Mouse (Mus musculus) right cerebral cortex, adult 2 months (tissue): Measurements from ENCODE around the gene Map3k7cl.

Experiments
- DNase-seq, 2 experiments: peaks; one replicate each; pipeline ENCODE4 v3.0.0; 2021 to 2022; ENCODE audit warnings: low spot score in 2 of 2

Map3k7cl gene

DNA sequence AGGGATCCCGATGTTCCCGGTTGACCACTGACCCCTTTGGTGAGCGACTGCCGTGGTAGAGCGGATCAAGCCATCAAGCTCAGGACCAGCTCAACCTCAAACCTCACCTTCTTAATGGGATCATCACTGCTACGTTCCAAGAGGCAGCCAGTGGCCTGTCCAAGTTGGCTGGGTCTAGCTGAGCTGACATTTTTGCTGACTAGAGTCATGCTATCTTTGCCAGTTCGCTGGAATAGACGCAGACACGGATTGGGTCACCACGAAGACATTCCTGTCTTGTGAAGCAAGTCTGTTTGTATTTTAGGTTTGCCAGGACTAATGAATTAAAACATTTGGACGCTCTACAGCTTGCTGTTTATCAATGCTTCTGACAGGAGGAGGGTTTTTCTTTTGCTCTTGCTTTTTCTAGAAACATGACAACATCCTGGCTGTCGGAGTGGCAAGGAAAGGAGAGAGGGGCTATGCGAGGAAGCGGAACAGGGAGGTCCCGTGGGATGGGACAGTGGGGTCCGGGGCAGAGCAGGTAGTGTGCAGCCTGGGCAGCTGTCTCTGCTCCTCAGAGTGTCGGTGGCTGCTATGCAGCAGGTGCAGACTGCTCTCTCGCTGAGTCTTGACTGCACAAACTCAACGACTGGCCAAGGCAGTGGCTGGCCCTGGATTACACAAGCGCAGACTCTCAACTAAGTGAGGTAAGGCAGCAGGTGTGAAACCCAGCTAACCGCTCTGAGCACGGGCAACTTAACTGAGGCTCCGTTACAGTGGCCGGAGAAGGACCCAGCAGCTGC lies at the start of gene Map3k7cl:
TSS of gene Map3k7cl (plus strand) at position 424 of the 785 bp plus-strand sequence.
- no peak for DNase-seq

DNA sequence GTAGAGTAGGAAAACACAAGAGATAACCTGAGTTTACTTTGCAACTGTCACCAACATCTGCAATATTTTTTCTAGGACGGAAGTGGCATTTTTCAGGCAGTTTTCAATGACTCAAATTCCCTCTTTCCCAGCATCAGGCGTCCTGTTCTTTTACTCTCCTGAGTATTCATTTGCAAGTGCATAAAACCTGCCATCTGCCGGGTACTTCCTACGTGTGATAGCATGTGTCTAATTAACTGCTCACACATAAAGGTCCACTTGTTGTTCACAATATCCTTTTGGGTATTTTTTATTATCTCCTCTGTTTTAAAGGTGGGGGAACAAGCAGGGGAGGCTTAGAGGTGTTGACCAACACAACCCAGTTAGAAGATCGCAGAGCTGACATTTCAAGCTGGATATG lies 41.4 kb upstream of the Map3k7cl start:
- no peak for DNase-seq

DNA sequence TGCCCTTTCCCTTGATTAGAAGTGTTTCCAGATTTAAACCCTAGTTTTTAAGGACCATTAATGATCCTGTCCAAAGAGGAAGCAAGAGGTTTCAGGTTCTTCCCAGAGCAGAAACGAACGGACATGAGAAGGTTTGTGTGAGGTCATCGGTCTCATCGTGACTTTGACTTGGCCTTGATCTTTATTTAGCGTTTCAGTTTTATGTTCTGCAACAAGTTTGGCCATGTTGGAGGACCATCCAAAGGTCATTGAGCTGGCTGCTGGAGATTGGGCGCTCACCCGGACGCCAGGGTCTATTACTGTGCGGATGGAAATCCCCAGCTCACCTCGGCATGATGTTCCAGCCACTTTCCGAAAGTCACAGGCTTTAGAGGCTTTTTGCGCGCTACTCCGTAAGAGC lies 40.8 kb upstream of the Map3k7cl start:
- DNase-seq = no peak

DNA sequence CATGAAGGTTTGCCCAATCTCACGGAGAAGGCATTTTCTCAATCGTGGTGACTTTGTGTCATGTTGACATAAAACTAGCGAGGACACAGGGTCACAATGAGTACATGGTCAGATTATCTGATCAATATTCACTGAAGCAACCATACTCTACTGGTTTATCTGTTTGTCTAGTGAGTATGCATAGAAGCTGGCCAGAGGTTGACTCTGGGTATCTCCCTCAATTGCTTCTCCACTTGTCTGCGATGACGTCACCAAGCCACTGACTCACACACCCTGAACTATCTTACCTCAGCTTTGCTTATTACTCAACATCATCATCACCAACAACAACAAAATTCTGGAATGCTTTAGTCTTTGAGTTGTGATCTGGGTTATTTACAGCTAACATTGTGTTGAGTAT lies 28.9 kb upstream of the Map3k7cl start:
- no peak for DNase-seq

DNA sequence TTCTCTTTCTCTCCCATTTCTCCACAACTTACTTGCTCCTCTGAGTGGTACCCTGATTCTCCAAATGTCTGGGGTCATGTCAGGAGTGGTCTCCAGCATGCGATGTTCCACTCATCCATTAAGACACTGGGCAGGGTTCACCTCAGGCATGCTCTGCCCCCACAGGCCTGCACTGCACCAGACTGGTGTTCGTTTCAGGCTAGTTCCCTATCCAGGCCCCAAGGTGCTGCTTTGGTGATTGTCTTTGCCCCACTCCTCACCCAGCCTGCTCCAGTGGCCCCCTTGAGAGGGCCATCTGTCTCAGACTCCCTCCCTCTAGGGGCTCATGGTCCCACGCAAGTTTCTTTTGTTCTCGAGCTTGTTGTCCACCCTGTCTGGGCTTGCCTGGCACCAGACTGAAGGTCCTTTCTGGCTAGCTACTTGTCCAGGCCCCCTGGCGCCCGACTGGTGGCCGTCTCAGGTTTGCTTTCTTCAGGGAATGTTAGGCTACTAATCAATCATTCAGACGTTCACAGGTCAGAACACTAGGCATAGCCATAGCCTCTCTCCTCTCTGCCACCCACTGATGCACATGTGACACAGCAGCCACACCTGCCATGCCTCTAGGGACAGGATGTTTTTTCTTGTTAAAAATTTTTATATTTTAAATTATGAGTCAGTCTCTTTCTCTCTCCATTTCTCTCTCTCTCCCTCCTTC lies 25.4 kb upstream of the Map3k7cl start:
- no peak for DNase-seq

DNA sequence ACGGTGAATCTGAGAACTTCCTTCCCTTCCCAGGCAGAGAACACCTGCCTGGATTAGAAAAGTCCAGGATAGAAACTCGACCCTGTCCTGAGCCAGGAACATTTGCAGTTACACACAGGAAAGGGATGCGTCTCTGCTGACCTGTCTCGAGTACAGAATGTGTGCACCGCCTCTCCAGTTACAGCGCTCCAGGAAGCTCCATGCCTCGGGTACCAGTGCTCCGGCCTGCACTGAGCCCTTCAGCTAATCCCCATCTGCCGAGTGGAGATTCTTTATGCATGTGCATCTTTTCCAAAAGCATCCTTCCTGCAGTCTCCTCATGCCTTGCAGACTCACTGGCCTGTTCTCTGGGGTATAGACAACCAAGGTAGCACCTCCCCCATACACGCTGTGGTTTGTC lies 24.4 kb upstream of the Map3k7cl start:
- DNase-seq = no peak

DNA sequence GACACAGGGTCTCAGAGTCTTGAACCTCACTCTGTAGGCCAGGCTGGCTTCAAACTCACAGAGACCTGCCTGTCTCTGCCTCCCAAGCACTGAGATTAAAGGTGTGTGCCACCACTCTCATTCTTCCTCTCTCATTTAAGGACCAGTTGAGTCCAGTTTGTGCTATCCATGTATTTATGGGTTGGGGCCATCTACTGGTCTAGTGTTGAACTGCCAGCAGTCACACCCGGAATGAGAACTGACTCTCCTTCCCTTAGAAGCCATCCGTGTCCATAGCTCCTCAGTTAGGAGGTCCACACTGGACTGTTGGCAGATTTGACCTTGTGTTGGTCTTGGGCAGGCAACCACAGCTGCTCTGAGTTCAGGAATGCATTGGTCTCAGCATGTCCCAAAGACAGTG lies 4.8 kb upstream of the Map3k7cl start:
- peak in 1 of 2 experiments; percentile 25 for DNase-seq

DNA sequence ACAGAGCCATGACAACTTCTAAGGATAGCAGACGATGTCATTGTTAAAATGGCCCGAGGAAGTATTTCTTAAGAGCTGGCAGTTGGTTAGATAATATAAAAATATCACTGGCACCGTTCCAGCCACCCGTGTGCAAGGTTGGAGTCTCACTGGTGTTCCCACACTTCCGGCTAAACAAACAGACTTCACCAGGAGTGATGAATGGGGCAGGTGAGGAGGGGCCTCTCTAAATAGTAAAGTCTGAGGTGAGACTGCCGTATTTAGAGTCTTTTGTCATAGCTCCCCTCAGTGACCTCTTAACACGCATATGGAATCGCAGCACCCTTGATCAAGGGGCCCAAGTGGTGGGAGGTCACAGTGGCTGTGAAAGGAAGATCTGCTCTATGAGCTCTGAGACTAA lies 3.2 kb downstream of the Map3k7cl start:
- no peak for DNase-seq

DNA sequence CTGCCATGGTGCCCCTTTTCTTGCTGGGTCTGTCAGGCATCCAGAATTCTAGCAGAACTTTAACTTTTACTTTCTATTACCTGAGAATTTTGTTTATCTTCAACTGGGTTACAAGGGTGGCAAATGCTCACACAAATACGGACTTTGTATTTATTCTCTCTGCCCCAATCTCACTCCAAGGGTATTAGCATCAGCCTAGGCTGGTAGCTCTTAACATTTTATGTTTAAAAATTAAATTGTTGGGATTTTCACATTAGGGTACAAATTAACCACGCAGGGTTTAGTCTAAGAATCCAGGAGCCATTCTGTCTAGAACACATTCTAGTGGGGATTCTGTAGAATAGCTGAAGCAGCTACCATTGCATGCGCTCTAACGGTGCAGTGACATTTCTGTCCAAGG lies 8.4 kb downstream of the Map3k7cl start:
- no peak for DNase-seq

DNA sequence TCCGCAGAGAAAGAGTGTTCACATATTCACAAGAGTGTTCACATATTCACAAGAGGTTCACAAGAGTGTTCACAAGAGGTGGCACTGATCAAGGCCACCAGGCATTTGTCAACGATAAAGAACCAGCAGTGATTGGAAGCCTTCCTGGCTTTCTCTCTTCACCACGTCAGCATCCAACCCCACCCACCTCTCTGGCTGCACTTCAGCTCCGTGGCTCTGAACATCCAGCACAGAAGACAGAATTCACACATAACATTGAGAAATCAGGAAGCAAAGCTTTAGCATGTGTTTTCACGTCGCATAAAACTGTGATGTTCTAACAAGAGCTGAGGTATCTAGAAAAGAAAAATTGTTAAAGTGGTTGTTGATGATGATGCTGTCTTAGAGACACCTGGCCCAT lies 10.4 kb downstream of the Map3k7cl start:
- peak; percentile 30 to 42 for DNase-seq

DNA sequence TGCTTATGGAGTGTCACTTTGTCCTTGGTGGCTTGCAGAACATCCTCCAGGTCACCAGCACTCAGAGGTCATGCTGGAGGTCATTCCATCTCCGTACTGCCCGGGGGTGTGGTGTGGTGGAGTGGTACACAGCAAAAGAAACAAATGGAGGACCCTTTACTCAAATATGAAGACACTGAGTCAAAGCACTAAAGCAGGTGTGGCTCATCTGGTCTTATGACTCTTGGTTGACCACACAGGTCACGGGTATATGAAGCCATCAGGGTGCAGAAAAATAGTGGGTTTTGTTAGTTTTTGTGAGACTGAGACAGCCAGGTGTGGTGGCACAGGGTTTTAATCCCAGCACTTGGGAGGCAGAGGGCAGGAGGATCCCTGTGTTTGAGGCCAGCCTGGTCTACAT lies 11.4 kb downstream of the Map3k7cl start:
- DNase-seq = no peak

DNA sequence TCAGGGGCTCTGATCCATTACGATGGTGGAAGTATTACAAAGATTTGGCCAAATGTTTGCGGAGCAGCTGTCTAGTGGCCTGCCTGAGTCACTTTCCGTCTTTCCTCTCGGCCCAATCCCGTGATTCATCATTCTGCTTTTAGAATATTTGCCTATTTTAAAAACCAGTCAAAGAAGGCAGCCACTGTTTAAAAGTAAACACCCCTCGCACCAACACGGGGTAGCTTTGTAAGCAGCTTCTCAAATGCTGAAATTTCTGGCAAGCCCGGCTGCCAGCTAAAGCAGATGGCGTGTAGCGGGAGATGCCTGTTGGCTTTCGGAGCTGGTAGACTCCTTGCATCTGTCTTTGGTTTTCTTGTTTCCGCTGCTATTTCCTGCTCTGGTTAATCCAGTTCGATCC lies 14.4 kb downstream of the Map3k7cl start:
- peak; percentile 60 to 62 for DNase-seq

DNA sequence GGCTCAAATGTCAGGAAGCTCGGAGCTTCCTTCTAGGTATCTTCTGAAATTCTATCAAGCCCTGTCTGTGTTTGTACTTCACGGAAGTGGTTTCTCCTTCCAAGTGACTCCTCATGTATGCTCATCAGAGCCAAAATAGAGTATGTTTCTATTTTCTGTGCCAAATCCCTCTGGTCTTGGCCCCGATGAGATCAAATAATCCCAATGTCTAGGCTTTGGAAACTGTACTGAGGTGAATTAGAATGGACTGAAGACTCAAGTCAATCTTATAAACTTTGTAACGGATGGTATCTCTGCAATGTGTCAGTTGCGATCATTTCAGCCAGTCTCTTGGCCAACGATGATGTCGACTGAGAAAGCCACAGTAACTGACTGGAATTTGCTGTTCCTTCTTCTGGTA lies 15.1 kb downstream of the Map3k7cl start:
- no peak for DNase-seq

DNA sequence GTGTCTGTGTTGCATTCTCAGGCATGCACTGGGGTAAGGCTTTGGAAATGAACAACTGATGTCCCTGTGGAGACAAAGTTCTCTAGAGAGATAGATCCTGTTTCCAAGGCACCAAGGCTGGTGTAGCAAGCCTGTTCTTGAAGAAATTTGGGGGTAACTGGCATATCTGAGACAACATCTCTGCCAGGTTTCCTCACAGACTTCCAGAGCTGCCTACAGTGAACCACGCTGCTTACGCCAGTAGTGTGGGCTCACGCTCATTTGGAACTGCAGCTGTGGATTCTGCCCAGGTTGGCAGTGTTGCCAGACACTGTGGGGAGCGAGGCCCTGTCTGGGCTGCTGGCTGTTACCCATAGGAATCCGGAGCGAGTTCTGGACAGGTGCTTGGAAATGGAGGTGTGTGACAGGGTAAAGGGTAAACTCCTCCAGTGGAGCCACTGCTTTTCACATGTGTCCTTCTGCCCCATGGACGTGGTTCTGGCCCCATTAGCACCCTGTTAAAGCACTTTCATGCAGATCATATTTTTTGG lies 16.5 kb downstream of the Map3k7cl start:
- peak in 1 of 2 experiments; percentile 14 for DNase-seq

DNA sequence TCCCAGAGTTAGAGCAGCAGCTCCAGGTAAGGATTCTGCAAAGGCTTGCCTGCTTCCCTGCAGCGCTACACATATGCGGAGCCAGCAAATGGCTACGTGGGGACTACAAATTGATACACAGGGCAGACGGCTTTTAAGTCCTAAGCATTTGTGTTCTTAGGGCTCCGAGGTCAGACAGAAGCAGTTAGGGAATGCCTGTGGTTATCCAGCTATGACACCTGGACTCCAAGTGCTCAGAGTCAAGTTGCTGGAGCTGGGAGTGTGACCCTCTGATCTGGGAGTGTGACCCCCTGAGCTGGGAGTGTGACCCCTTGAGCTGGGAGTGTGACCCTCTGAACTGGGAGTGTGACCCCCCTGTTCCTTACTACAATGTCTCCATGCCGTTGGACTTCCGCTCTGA lies 17.2 kb downstream of the Map3k7cl start:
- DNase-seq = no peak

DNA sequence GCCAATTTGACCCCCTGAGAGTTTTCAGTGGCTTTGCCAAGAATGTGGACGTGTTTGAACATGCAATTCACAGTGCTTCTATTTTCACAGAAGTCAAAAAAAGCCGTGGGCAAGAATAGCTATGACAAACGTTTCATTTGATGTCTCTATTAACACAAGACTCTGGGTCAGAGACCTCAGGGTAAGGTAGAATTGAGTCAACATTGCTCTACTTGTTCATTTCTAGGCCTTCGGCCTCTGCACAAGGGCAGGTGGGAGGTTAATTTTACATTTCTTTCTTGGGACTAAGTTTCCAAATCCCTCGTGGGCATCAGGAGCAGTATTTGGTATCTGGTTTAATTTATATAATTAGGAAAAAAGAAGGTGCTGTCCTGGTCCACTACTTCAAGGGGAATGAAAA lies 20.3 kb downstream of the Map3k7cl start:
- DNase-seq = no peak

DNA sequence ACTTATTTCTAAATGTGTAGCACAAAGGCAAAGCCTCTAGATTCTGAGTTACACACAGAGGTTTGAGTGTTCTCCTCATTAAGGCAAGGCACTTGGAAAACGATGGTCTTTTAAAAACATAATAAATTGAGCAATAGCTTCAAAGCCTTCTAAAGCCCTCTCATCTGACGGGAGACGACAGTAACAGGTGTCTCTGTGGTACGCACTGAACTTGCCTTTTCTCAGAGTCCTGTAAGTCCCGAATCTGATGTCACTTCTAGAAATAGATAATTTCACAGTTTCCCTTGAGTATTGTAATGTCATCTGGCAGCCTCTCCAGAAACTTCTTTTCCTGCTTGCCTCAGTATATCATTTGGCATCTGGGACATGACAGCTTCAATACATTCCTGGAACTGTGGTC lies 21.0 kb downstream of the Map3k7cl start:
- DNase-seq = no peak

DNA sequence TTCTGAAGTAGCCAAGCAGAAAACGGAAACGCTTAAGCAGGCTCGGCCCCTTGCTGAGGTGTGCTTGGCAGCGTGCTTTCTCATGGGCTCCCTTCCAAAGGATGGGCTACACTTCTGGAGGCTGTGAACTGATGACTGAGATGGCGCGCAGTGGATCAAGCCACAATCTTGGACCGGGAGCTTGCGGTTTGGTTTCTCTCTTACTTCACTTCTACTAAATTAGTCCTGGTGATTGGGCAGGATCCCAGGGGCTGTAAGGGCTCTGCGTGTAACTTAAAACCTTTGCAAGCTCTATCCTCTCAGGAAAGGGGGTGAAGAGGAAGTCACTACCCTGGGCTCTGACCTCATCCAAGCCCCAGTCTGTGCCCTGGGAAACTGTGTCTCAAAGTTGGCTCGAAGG lies 22.5 kb downstream of the Map3k7cl start:
- DNase-seq = no peak

DNA sequence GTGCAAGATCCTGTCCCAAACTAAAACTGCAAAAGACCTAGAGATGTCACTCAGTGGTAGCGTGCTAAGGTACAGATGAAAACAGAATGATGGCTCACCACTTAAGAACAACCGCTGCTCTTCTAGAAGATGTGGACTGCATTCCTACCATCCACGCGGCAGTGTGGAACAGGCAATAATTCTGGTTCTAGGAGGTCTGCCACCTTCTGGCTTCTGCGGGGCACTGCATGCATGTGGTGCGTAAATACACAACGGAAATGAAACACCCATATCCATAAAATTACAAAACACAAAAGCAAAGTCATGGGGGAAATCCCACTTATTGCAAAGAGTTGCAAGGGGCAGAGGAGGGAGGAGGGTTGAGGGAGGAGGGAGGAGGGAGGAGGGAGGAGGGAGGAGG lies 25.8 kb downstream of the Map3k7cl start:
- DNase-seq = no peak

DNA sequence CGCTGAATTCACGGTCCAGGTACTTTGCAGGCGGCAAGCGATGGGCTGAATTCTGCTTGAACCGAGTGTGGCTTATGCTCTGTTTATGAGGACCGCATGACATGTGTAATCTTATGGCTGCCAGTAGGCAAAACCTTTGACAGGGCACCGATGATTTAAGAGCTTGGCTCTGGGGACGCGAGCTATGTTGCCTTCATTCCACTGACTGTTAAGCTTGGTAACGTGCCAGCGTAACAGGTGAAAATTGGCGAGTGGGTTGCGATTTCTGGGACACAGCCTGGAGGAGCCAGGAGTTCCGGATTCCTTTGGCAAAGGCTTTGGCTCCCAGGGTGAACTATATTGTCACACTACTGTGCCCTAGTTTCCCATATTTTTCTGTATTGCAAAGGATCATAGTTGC lies 26.3 kb downstream of the Map3k7cl start:
- no peak for DNase-seq

DNA sequence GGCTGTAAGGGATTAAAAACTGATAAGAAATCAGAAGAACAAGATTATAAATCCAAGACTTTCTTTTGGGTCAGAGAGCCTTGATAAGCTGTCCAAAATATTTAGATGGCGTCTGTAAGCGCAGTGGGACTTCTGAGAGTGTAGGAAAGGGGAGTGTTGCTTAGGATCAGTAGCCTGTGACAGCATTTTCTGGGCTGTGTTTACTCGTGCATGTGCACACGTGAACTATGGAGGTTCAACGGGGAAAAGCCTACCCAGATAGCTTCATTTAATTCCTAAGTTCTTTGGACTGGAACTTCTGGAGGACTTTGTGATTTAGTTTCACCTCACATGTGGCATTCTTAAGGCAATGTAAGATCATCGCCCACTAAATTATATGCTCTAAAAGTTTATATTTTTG lies 29.6 kb downstream of the Map3k7cl start:
- DNase-seq = no peak

DNA sequence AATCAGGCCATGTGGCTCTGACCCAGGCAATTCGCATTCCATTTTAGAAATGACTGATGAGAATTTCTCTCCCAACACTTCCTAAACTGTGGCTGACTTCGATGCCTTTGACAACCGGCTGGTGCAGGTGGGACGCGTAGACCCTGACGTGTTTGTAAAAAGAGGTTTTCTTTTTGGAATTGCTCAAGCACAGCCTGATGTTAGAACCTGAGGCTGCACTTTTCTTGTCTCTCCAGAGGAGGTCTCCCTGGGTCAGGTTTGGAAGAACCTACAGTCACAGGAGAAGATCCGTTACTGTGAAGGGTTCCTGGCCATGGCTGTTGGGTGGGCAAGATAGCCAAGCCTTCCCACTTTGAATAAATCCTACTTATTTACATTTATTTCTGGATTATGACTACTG lies 31.5 kb downstream of the Map3k7cl start:
- no peak for DNase-seq

DNA sequence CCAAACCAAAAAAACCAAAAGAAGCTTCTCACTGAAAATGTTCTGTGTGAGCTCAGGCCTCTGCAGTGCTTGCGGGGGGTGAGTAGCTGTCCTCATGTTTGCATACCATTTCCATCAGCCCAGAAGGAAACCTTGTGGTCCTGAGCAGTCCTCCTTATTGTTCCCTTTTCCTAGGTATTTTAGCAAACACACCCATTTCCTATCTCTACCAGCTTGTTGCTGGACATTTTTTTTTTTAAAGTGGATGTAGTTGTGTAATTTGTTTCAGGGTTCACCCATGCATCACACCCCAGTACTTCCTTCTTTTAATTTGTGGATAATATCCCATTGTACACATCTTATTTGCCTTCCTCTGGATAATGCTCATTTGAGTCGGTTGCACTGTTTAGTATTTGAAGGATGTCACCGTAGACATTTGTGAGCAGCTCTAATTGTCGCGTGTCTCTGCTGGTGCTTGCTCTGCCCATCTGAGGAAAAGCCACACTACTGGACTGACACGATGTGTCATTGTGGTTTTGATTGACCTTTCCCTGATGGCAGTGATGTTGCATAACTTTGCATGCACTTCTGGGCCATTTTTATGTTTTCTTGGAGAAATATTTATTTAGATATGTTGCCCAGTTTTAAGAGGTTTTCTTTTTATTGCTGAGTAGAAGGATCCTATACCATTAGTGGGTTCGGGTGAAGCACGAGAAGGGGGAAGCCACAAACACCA lies 32.6 kb downstream of the Map3k7cl start:
- no peak for DNase-seq
